Mouse (Mus musculus) brain, embryonic 14.5 days (tissue): ENCODE data around the gene Slc9a2.

Source experiments
- CTCF ChIP-seq: fragments of 200-500 bp; IDR thresholded peaks from 2 replicates; pipeline ENCODE4 v1.5.1; 2012; ENCODE audit warnings: inconsistent platforms, mild to moderate bottlenecking, moderate library complexity, borderline replicate concordance; ENCODE audit not compliant: insufficient read depth, insufficient read length; ENCODE audit errors: extremely low read depth
- POLR2A ChIP-seq: fragments of 200-500 bp; IDR thresholded peaks from 2 replicates; pipeline ENCODE4 v1.6.1; 2012; ENCODE audit warnings: mild to moderate bottlenecking, inconsistent platforms, borderline replicate concordance; ENCODE audit not compliant: poor library complexity, insufficient read depth, insufficient read length, severe bottlenecking; ENCODE audit errors: extremely low read depth

DNA sequence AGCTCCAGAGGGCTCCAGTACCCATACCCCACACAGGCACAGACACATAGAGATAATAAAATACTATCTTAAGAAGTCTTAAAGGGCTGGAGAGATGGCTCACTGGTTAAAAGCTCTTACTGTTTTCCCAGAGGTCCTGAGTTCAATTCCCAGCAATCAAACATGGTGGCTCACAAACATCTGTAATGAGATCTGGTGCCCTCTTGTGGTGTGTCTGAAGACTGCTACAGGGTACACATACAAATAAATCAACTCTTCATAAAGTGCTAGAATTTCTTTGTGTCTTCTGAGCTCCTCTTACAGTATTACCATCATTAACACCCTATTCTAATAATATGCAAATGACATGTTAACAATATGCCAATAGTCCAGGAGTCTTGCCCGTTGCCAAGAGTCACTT is 83.7 kb downstream of the Slc9a2 start:
- TF ChIP-seq POLR2A (no peak), CTCF (no peak)
